Mouse (Mus musculus): ENCODE measurements at regions not wholly inside any gene's neighbourhood (a gene's known extent, or its start where the extent isn't known, plus 50 kb on each side); places are given as distances from the start of the nearest gene placed in this dataset.

GRCm38 (mm10) chr3:139869779-139870178, 664.3 kb downstream of the Stpg2 start:
- TF ChIP-seq MYOG (IDR thresholded peaks at IDR 0.05; ENCODE audit: control insufficient read depth in 1 of 3, insufficient read depth in 1 of 3, insufficient read length in 2 of 3, low read depth in 2 of 3): no peak
- TF ChIP-seq POLR2A (IDR thresholded peaks at IDR 0.05; ENCODE audit: insufficient read length, low read depth): no peak
- TF ChIP-seq MYOD1 (IDR thresholded peaks at IDR 0.05; ENCODE audit: control insufficient read depth in 1 of 3, insufficient read length in 2 of 3, low read depth in 2 of 3): no peak
